Mouse (Mus musculus) embryonic stem cell, embryonic (primary cell): Measurements from ENCODE around the gene Hivep2.

Source experiments
- CTCF ChIA-PET, 4 experiments: fragments of 300-600 bp in 2 of 4; fragments of 350-600 bp in 2 of 4; sonication (Branson Sonifier 250); formaldehyde crosslinking; loops; one replicate each; lab custom pipeline; 2022; ENCODE audit warnings: inconsistent platforms in 2 of 4; lab: Charles Lee
- POLR2A ChIA-PET, 4 experiments: fragments of 300-600 bp in 2 of 4; fragments of 350-600 bp in 2 of 4; sonication (Branson Sonifier 250); formaldehyde crosslinking; loops; one replicate each; lab custom pipeline; 2022; ENCODE audit warnings: antibody characterized with exemption in 4 of 4, inconsistent platforms in 1 of 4; lab: Charles Lee

The Hivep2 gene

GRCm38 (mm10) chr10:13965974-13966829, at the start of gene Hivep2:
Gene Hivep2 (plus strand): TSS chr10:13966075.
- ChIA-PET CTCF (interaction anchor here in 1 of 4 experiments (0.7 kb wide), 2 partner anchors 153 to 781 kb away, joined by 3 read pairs; no protein-coding TSS in a partner anchor), POLR2A (interaction anchor here (0.6 to 1.0 kb wide), 12 partner anchors 17 to 1048 kb away, joined by 3 to 5 read pairs (median 3); no protein-coding TSS in a partner anchor)

GRCm38 (mm10) chr10:13916645-13917342, 49.1 kb upstream of the Hivep2 start:
- POLR2A ChIA-PET, result no interaction called here
- CTCF ChIA-PET, result no interaction called here

GRCm38 (mm10) chr10:13921641-13922385, 44.1 kb upstream of the Hivep2 start:
- POLR2A ChIA-PET, result no interaction called here

GRCm38 (mm10) chr10:13929306-13929705, 36.6 kb upstream of the Hivep2 start:
- CTCF ChIA-PET, result no interaction called here
- POLR2A ChIA-PET, result no interaction called here

More at GRCm38 (mm10) chr10:13921641-13922385, 44.1 kb upstream of the Hivep2 start:
- CTCF ChIA-PET, result no interaction called here

GRCm38 (mm10) chr10:13932147-13932546, 33.7 kb upstream of the Hivep2 start:
- CTCF ChIA-PET, result no interaction called here

GRCm38 (mm10) chr10:13933320-13933719, 32.6 kb upstream of the Hivep2 start:
- POLR2A ChIA-PET, result no interaction called here
- CTCF ChIA-PET, result interaction anchor here in 1 of 4 experiments (0.6 kb wide), 1 partner anchor 90 kb away, joined by 15 read pairs; no protein-coding TSS in a partner anchor

More at GRCm38 (mm10) chr10:13932147-13932546, 33.7 kb upstream of the Hivep2 start:
- POLR2A ChIA-PET, result interaction anchor here in 1 of 4 experiments (0.7 kb wide), 1 partner anchor 23 kb away, joined by 3 read pairs; no protein-coding TSS in a partner anchor

- POLR2A ChIA-PET, result no interaction called here
- CTCF ChIA-PET, result no interaction called here
Measured at GRCm38 (mm10) chr10:13935646-13936045, 30.2 kb upstream of the Hivep2 start.

GRCm38 (mm10) chr10:13941406-13941805, 24.5 kb upstream of the Hivep2 start:
- ChIA-PET CTCF (no interaction called here), POLR2A (no interaction called here)

- POLR2A ChIA-PET, result no interaction called here
- CTCF ChIA-PET, result no interaction called here
Measured at GRCm38 (mm10) chr10:13943706-13944105, 22.2 kb upstream of the Hivep2 start.

GRCm38 (mm10) chr10:13946498-13946897, 19.4 kb upstream of the Hivep2 start:
- ChIA-PET POLR2A (no interaction called here), CTCF (no interaction called here)

- ChIA-PET CTCF (no interaction called here), POLR2A (interaction anchor here in 1 of 4 experiments (0.6 kb wide), 1 partner anchor 119 kb away, joined by 8 read pairs; no protein-coding TSS in a partner anchor)
Measured at GRCm38 (mm10) chr10:13962965-13963364, 2.9 kb upstream of the Hivep2 start.

- POLR2A ChIA-PET, result interaction anchor here in 3 of 4 experiments (0.6 to 1.6 kb wide), 8 partner anchors 52 to 940 kb away, joined by 3 to 8 read pairs (median 3); partner anchors contain the start of gene Aig1 (in 1 of the 3)
- CTCF ChIA-PET, result interaction anchor here in 2 of 4 experiments (0.5 to 1.1 kb wide), 2 partner anchors 122 to 400 kb away, joined by 5 to 9 read pairs; no protein-coding TSS in a partner anchor
Measured at GRCm38 (mm10) chr10:13963908-13964500, 1.9 kb upstream of the Hivep2 start.

- ChIA-PET POLR2A (interaction anchor here in 3 of 4 experiments (0.6 to 1.6 kb wide), 9 partner anchors 51 to 940 kb away, joined by 3 to 5 read pairs (median 3); partner anchors contain the start of gene Aig1 (in 1 of the 3)), CTCF (interaction anchor here in 2 of 4 experiments (0.5 to 1.1 kb wide), 3 partner anchors 121 to 619 kb away, joined by 3 to 9 read pairs (median 5); no protein-coding TSS in a partner anchor)
Measured at GRCm38 (mm10) chr10:13964501-13965281, 1.2 kb upstream of the Hivep2 start.

- CTCF ChIA-PET, result interaction anchor here in 2 of 4 experiments (0.6 to 1.1 kb wide), 4 partner anchors 154 to 780 kb away, joined by 3 to 5 read pairs (median 3); no protein-coding TSS in a partner anchor
- POLR2A ChIA-PET, result interaction anchor here in 2 of 4 experiments (0.6 to 1.6 kb wide), 10 partner anchors 50 to 941 kb away, joined by 3 to 5 read pairs (median 3); no protein-coding TSS in a partner anchor
Measured at GRCm38 (mm10) chr10:13965316-13965973, 430 bp upstream of the Hivep2 start.

- ChIA-PET POLR2A (interaction anchor here (0.6 to 1.0 kb wide), 12 partner anchors 17 to 1049 kb away, joined by 3 to 5 read pairs (median 3); no protein-coding TSS in a partner anchor), CTCF (no interaction called here)
Measured at GRCm38 (mm10) chr10:13966830-13967450, 1.1 kb downstream of the Hivep2 start.
